9 mouse cellular contexts compared by ENCODE assay signal in genomic region chr11:120293714-120294113, GRCm38 (mm10). TPM values are rescaled to one million over a fixed set of nuclear protein-coding genes. Genes with fewer than 3 reads are reported as not detected.
DNase-seq lines count a peak whose midpoint lies in the region; ATAC-seq and TF ChIP-seq lines count a peak whose summit lies in the region.
"Had no signal": no experiment of that assay in that cellular context is flagged by ENCODE, and none has a peak within 500 bp of the region (broad histone marks: within the 10 kb centered on the region; RNA-seq: fewer than 3 reads in every experiment).

No protein-coding gene starts in this region.

- H3K36me3 ChIP-seq in heart, embryonic 12.5 days: peaks cover 24% of the 10 kb centered on the region
- H3K36me3 ChIP-seq in heart, adult 2 months (ENCODE audit: control insufficient read depth, insufficient read depth, low read length): no peaks in the 10 kb centered on the region
- peaks cover 24% of the 10 kb centered on the region for H3K36me3 ChIP-seq in embryonic facial prominence, embryonic 13.5 days
- H3K36me3 ChIP-seq in limb, embryonic 12.5 days: peaks cover 38% of the 10 kb centered on the region

- no peak overlapping the region for H3K4me3 ChIP-seq in heart, embryonic 12.5 days
- no peak overlapping the region for H3K4me3 ChIP-seq in heart, adult 2 months
- no peak overlapping the region for H3K4me3 ChIP-seq in embryonic facial prominence, embryonic 13.5 days
- H3K4me3 ChIP-seq in limb, embryonic 12.5 days (replicated peaks): no peak overlapping the region
- H3K4me3 ChIP-seq: liver, embryonic 13.5 days had no signal

- DNase-seq in heart, adult 2 months: no peak
- peak; percentile 63 for DNase-seq in adipocyte (ENCODE audit: low spot score)
- DNase-seq in right cerebral cortex, adult 18-20 months: no peak
- no peak for DNase-seq in gastrocnemius, postnatal 25 days
- DNase-seq in thymus, postnatal 36 days: no peak
- DNase-seq: liver, embryonic 13.5 days had no signal

- TF ChIP-seq EP300 in heart, adult 2 months (IDR thresholded peaks at IDR 0.05; ENCODE audit: insufficient read depth, low read depth, low read length): no peak

- H3K9me3 ChIP-seq in heart, embryonic 12.5 days (replicated peaks): no peaks in the 10 kb centered on the region
- no peaks in the 10 kb centered on the region for H3K9me3 ChIP-seq in embryonic facial prominence, embryonic 13.5 days
- no peaks in the 10 kb centered on the region for H3K9me3 ChIP-seq in limb, embryonic 12.5 days
- H3K9me3 ChIP-seq: liver, embryonic 13.5 days had no signal

- peak overlapping the region; percentile 22; the same call in 1 of the 2 replicates for H3K27ac ChIP-seq in heart, embryonic 12.5 days (ENCODE audit: poor library complexity, severe bottlenecking)
- H3K27ac ChIP-seq in heart, adult 2 months: no peak overlapping the region
- H3K27ac ChIP-seq in embryonic facial prominence, embryonic 13.5 days: 0 out of 2 replicates have a peak overlapping the region, but pooled peaks have one; percentile 22
- peak overlapping the region; percentile 42 for H3K27ac ChIP-seq in limb, embryonic 12.5 days
- H3K27ac ChIP-seq: liver, embryonic 13.5 days had no signal

- H3K27me3 ChIP-seq in heart, embryonic 12.5 days (replicated peaks): no peaks in the 10 kb centered on the region
- H3K27me3 ChIP-seq in heart, adult 2 months (ENCODE audit: control insufficient read depth, insufficient read depth, low read length): no peaks in the 10 kb centered on the region
- H3K27me3 ChIP-seq in embryonic facial prominence, embryonic 13.5 days: no peaks in the 10 kb centered on the region
- no peaks in the 10 kb centered on the region for H3K27me3 ChIP-seq in limb, embryonic 12.5 days
- H3K27me3 ChIP-seq: liver, embryonic 13.5 days had no signal

- intact Hi-C loops in heart, adult 2 months (cut with DNase I): no loop called here

- no peak overlapping the region for H3K9ac ChIP-seq in heart, embryonic 12.5 days
- no peak overlapping the region for H3K9ac ChIP-seq in heart, adult 2 months (ENCODE audit: low read depth, low read length)
- H3K9ac ChIP-seq in embryonic facial prominence, embryonic 13.5 days: peak overlapping the region; percentile 46; the same call in 1 of the 2 replicates
- H3K9ac ChIP-seq in limb, embryonic 12.5 days (replicated peaks): no peak overlapping the region
- H3K9ac ChIP-seq: liver, embryonic 13.5 days had no signal

- no peaks in the 10 kb centered on the region for H3K79me2 ChIP-seq in heart, adult 2 months (replicated peaks; ENCODE audit: control insufficient read depth, insufficient read depth, low read length)

- ATAC-seq in heart, embryonic 12.5 days (ENCODE audit: insufficient number of reproducible peaks, low FRiP score): no peak
- no peak for ATAC-seq in embryonic facial prominence, embryonic 13.5 days (ENCODE audit: insufficient number of reproducible peaks, insufficient read depth, low FRiP score, low TSS enrichment, low read depth)
- no peak for ATAC-seq in limb, embryonic 12.5 days (ENCODE audit: insufficient number of reproducible peaks, insufficient read depth, low FRiP score, low TSS enrichment, low read depth)

- no peak for TF ChIP-seq POLR2A in heart, adult 2 months (IDR thresholded peaks at IDR 0.05; ENCODE audit: insufficient read depth, low read depth, low read length)

- 68% methylated on average over 1 of the region's 1 CpGs for WGBS in heart, embryonic 12.5 days
- WGBS in heart, adult 2 months: 88% methylated on average over 1 of the region's 1 CpGs
- WGBS in embryonic facial prominence, embryonic 13.5 days: 66% methylated on average over 1 of the region's 1 CpGs
- 71% methylated on average over 1 of the region's 1 CpGs for WGBS in limb, embryonic 12.5 days

- H3K4me2 ChIP-seq in heart, embryonic 12.5 days: no peak overlapping the region
- H3K4me2 ChIP-seq in embryonic facial prominence, embryonic 13.5 days: no peak overlapping the region
- no peak overlapping the region for H3K4me2 ChIP-seq in limb, embryonic 12.5 days
- H3K4me2 ChIP-seq: liver, embryonic 13.5 days had no signal

- TF ChIP-seq CTCF in heart, adult 2 months (IDR thresholded peaks at IDR 0.05): no peak

- peaks cover 43% of the 10 kb centered on the region for H3K4me1 ChIP-seq in heart, embryonic 12.5 days (replicated peaks)
- no peaks in the 10 kb centered on the region for H3K4me1 ChIP-seq in heart, adult 2 months (ENCODE audit: control insufficient read depth, insufficient read depth, low read length)
- H3K4me1 ChIP-seq in embryonic facial prominence, embryonic 13.5 days: peaks cover 58% of the 10 kb centered on the region
- H3K4me1 ChIP-seq in limb, embryonic 12.5 days (replicated peaks): peaks cover 52% of the 10 kb centered on the region

RNA-seq across cellular contexts. Expression of gene Actg1, which starts 54.6 kb away (rescaled TPM):
- 1,404 and 1,426 TPM in 2 replicates for polyA plus RNA-seq in heart, embryonic 12.5 days (2016; fragmentation: Nextera tagmentation; extraction: Ambion mirVana)
- total RNA-seq in heart, adult 2 months (2021): 100 to 1,000 TPM; 222 to 321 TPM
- polyA plus RNA-seq in heart, adult 2 months (2012; rRNA removed): 510 and 694 TPM in 2 replicates
- 2,524 and 2,741 TPM in 2 replicates for polyA plus RNA-seq in embryonic facial prominence, embryonic 13.5 days (2015; fragmentation: Nextera tagmentation; extraction: Ambion mirVana)
- 2,805 and 2,814 TPM in 2 replicates for polyA plus RNA-seq in limb, embryonic 12.5 days (2016; fragmentation: Nextera tagmentation; extraction: Ambion mirVana)
- 100 to 1,000 TPM; 236 to 249 TPM for total RNA-seq in gastrocnemius, postnatal 25 days (2021)
